Mouse (Mus musculus): ENCODE measurements at regions not wholly inside any gene's neighbourhood (a gene's known extent, or its start where the extent isn't known, plus 50 kb on each side); places are given as distances from the start of the nearest gene placed in this dataset.
A peak's percentile ranks its signal among the peaks of the same experiment; 100 is the strongest.
"Not testable (repeated sequence)": the region's sequence is repeated elsewhere in the genome, so short reads cannot be mapped to it uniquely, and the experiment has no call there.

DNA sequence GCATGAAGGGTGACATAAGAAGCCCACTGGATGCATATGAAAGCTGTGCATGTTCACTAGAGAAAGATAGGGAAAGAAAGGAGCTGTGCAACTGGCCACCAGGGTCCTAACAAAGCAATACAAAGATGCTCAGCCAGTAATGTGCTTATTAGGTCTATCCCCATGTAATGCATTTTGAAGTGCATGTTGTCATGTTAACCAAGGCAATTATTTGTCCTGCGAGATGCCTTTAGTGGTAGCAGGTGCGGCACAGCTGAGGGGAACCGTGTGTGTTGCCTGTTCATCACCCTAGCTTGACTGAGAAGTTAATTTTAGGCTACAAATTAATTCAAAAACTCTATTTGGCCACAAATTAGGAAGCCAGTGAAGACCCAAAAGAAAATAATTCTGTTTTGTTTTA lies 444.0 kb upstream of the Pdcd1 start:
- Histone ChIP-seq H3K4me2 (ENCODE audit: insufficient read depth, low read depth, poor library complexity, severe bottlenecking) (no peak overlapping the region), H3K27ac (ENCODE audit: insufficient read depth, low read depth) (no peak overlapping the region), H3K4me1 (ENCODE audit: control insufficient read depth in 1 of 2, insufficient read depth in 2 of 2) (no peaks in the 10 kb centered on the region), H3K9me3 (replicated peaks; ENCODE audit: low read length) (no peaks in the 10 kb centered on the region), H3K27me3 (replicated peaks) (no peaks in the 10 kb centered on the region), H3K4me3 (replicated peaks in 1 of 3; ENCODE audit: low read depth in 2 of 3, low read length in 2 of 3, poor library complexity in 1 of 3) (no peak overlapping the region), H3K9ac (ENCODE audit: insufficient read depth, low read depth) (no peak overlapping the region), H3K79me2 (replicated peaks; ENCODE audit: control insufficient read depth, extremely low read depth, insufficient read depth, poor library complexity, severe bottlenecking) (no peaks in the 10 kb centered on the region), H3K36me3 (replicated peaks in 1 of 2; ENCODE audit: control insufficient read depth in 1 of 2, insufficient read depth in 1 of 2, low read length in 1 of 2) (no peaks in the 10 kb centered on the region)
- dilution Hi-C loops (cut with MboI; ENCODE audit: extremely low pct_ligation_motif_present, extremely low pct_unique_long_range_greater_than_20kb, low sequenced_read_pairs) (no loop called here), in situ Hi-C loops (cut with MboI; ENCODE audit: low pct_ligation_motif_present, low pct_unique_long_range_greater_than_20kb, low sequenced_read_pairs) (no loop called here)
- TF ChIP-seq KAT2A (IDR thresholded peaks at IDR 0.05; ENCODE audit: insufficient replicate concordance, low read length): no peak
- TF ChIP-seq GABPA (IDR thresholded peaks at IDR 0.05; ENCODE audit: insufficient replicate concordance, low read depth, low read length): no peak
- TF ChIP-seq IRF4 (IDR thresholded peaks at IDR 0.05; ENCODE audit: low read depth, low read length): no peak
- no peak for TF ChIP-seq ZC3H11A (IDR thresholded peaks at IDR 0.05; ENCODE audit: low read depth, low read length)
- TF ChIP-seq TCF12 (IDR thresholded peaks at IDR 0.05; ENCODE audit: low read depth, low read length): no peak
- no peak for TF ChIP-seq SIN3A (IDR thresholded peaks at IDR 0.05; ENCODE audit: low read length)
- TF ChIP-seq EP300 (IDR thresholded peaks at IDR 0.05; ENCODE audit: low read length): no peak
- no peak for TF ChIP-seq JUND (conservative IDR thresholded peaks at IDR 0.05; ENCODE audit: low read depth, low read length)
- TF ChIP-seq NRF1 (IDR thresholded peaks at IDR 0.05; ENCODE audit: low read depth, low read length): no peak
- no peak for TF ChIP-seq CHD2 (IDR thresholded peaks at IDR 0.05; ENCODE audit: low read length)
- TF ChIP-seq MAX (IDR thresholded peaks at IDR 0.05; ENCODE audit: low read length): no peak
- no peak for TF ChIP-seq SMC3 (IDR thresholded peaks at IDR 0.05; ENCODE audit: low read depth, low read length)
- no peak for TF ChIP-seq UBTF (IDR thresholded peaks at IDR 0.05; ENCODE audit: low read depth, low read length)
- no peak for DNase-seq (ENCODE audit: extremely low read depth)

DNA sequence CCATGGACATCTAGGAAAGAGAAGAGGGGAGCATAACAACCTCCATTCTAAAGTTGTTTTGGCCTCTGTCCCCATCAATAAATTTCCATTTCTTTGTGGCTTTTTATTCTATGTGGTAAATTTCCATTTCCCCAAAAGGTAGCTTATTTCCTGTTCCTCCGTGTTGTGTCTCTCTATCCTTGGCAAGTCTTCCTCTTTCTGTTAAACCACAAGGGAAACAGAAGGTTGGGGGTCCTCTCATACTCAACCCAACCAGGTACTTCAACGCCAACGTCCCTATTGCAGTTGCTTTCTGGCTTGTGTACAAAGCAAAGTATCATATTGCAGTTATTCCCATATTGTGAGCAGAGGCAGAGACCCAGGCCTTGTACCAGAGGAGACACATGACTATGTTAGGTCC lies 434.7 kb upstream of the Pdcd1 start:
- H3K4me3 ChIP-seq (replicated peaks in 1 of 3; ENCODE audit: low read depth in 2 of 3, low read length in 2 of 3, poor library complexity in 1 of 3): no peak overlapping the region
- H3K9me3 ChIP-seq (replicated peaks; ENCODE audit: low read length): no peaks in the 10 kb centered on the region
- peak; percentile 10; the same call in 1 of the 2 replicates for TF ChIP-seq EP300 (IDR thresholded peaks at IDR 0.05; ENCODE audit: low read length)
- TF ChIP-seq ZKSCAN1 (IDR thresholded peaks at IDR 0.05; ENCODE audit: borderline replicate concordance, low read depth, low read length): no peak
- H3K4me1 ChIP-seq (ENCODE audit: control insufficient read depth in 1 of 2, insufficient read depth in 2 of 2): peaks cover 0 to 7% of the 10 kb centered on the region in 2 experiments; a peak in 2 of 4 replicates
- H3K9ac ChIP-seq (ENCODE audit: insufficient read depth, low read depth): no peak overlapping the region
- H3K36me3 ChIP-seq (replicated peaks in 1 of 2; ENCODE audit: control insufficient read depth in 1 of 2, insufficient read depth in 1 of 2, low read length in 1 of 2): no peaks in the 10 kb centered on the region
- H3K4me2 ChIP-seq (ENCODE audit: insufficient read depth, low read depth, poor library complexity, severe bottlenecking): no peak overlapping the region
- in situ Hi-C loops (cut with MboI; ENCODE audit: low pct_ligation_motif_present, low pct_unique_long_range_greater_than_20kb, low sequenced_read_pairs): no loop called here
- no peak for DNase-seq (ENCODE audit: extremely low read depth)
- H3K27me3 ChIP-seq (replicated peaks): no peaks in the 10 kb centered on the region
- dilution Hi-C loops (cut with MboI; ENCODE audit: extremely low pct_ligation_motif_present, extremely low pct_unique_long_range_greater_than_20kb, low sequenced_read_pairs): no loop called here
- no peaks in the 10 kb centered on the region for H3K79me2 ChIP-seq (replicated peaks; ENCODE audit: control insufficient read depth, extremely low read depth, insufficient read depth, poor library complexity, severe bottlenecking)
- no peak overlapping the region for H3K27ac ChIP-seq (ENCODE audit: insufficient read depth, low read depth)

DNA sequence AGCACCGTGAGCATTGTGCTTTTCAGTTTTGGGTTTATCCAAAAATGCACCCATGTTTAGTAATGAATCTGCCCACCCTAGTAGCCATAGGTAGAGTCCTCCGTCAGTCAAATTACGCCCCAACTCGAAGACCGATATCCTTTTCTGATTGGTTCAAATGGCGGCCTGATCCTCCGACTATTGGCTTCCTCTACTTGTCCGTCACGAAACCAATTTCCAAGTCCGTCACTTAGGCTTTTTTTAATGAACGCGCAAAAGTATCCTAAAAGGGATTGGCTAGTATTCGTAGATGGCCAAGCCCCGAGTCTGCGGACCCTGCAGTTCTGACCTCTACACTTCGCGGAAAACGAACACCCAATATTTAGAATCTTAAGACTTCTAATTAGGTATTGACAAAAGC lies 417.5 kb upstream of the Pdcd1 start:
- H3K36me3 ChIP-seq (replicated peaks in 1 of 2; ENCODE audit: control insufficient read depth in 1 of 2, insufficient read depth in 1 of 2, low read length in 1 of 2); in situ Hi-C loops (cut with MboI; ENCODE audit: low pct_ligation_motif_present, low pct_unique_long_range_greater_than_20kb, low sequenced_read_pairs); H3K79me2 ChIP-seq (replicated peaks; ENCODE audit: control insufficient read depth, extremely low read depth, insufficient read depth, poor library complexity, severe bottlenecking); DNase-seq (ENCODE audit: extremely low read depth); H3K4me3 ChIP-seq (replicated peaks in 1 of 3; ENCODE audit: low read depth in 2 of 3, low read length in 2 of 3, poor library complexity in 1 of 3); H3K27ac ChIP-seq (ENCODE audit: insufficient read depth, low read depth); dilution Hi-C loops (cut with MboI; ENCODE audit: extremely low pct_ligation_motif_present, extremely low pct_unique_long_range_greater_than_20kb, low sequenced_read_pairs); H3K9ac ChIP-seq (ENCODE audit: insufficient read depth, low read depth); H3K27me3 ChIP-seq (replicated peaks); H3K4me2 ChIP-seq (ENCODE audit: insufficient read depth, low read depth, poor library complexity, severe bottlenecking); H3K9me3 ChIP-seq (replicated peaks; ENCODE audit: low read length); H3K4me1 ChIP-seq (ENCODE audit: control insufficient read depth in 1 of 2, insufficient read depth in 2 of 2): not testable (repeated sequence)

Data from CH12.LX (cell line).